Mouse (Mus musculus) MEL (cell line): Measurements from ENCODE around the gene Rnf215. TPM values are rescaled to one million over a fixed set of nuclear protein-coding genes. Genes with fewer than 3 reads are reported as not detected.

Experiments
- DNase-seq: peaks from one replicate; pipeline ENCODE4 v3.0.0; 2011; ENCODE audit warnings: low read depth, low spot score
- H3K27ac ChIP-seq: 2 replicates; pipeline ENCODE4 v1.5.1; 2012; ENCODE audit warnings: low read depth, mild to moderate bottlenecking, control low read depth, low read length, moderate library complexity; ENCODE audit not compliant: control insufficient read depth
- H3K27me3 ChIP-seq, 2 experiments: fragments of 150-350 bp in 1 of 2; sonication (generic) in 1 of 2; 2 replicates each; pipeline ENCODE4 v1.6.1; 2012; ENCODE audit warnings: low read length in 2 of 2, mild to moderate bottlenecking in 2 of 2, improper control_type of control experiment in 1 of 2, moderate library complexity in 1 of 2; ENCODE audit not compliant: insufficient read depth in 2 of 2, control insufficient read depth in 1 of 2
- H3K36me3 ChIP-seq, 2 experiments: 2 replicates each; pipeline ENCODE4 v1.6.1; 2012 to 2014; ENCODE audit warnings: low read length in 2 of 2, improper control_type of control experiment in 1 of 2, inconsistent platforms in 1 of 2, mild to moderate bottlenecking in 1 of 2; ENCODE audit not compliant: insufficient read depth in 2 of 2, control insufficient read depth in 1 of 2
- H3K4me1 ChIP-seq, 2 experiments: fragments of 150-350 bp in 1 of 2; sonication (generic) in 1 of 2; 2 replicates each; pipeline ENCODE4 v1.6.1; 2012; ENCODE audit warnings: low read length in 2 of 2, improper control_type of control experiment in 1 of 2, mild to moderate bottlenecking in 1 of 2; ENCODE audit not compliant: insufficient read depth in 2 of 2, control insufficient read depth in 1 of 2
- H3K4me3 ChIP-seq, 2 experiments: fragments of 150-350 bp in 1 of 2; sonication (generic) in 1 of 2; 2 replicates each; pipeline ENCODE4 v1.5.1; 2012; ENCODE audit warnings: low read depth in 2 of 2, low read length in 2 of 2, mild to moderate bottlenecking in 2 of 2, moderate library complexity in 2 of 2, control low read depth in 1 of 2, improper control_type of control experiment in 1 of 2; ENCODE audit not compliant: control insufficient read depth in 1 of 2, insufficient read depth in 1 of 2
- H3K79me2 ChIP-seq: 2 replicates; pipeline ENCODE4 v1.6.1; 2012; ENCODE audit warnings: mild to moderate bottlenecking, low read length, moderate library complexity; ENCODE audit not compliant: control insufficient read depth, poor library complexity, insufficient read depth
- H3K9ac ChIP-seq: 2 replicates; pipeline ENCODE4 v1.6.1; 2012; ENCODE audit warnings: low read depth, mild to moderate bottlenecking, control low read depth, low read length, moderate library complexity; ENCODE audit not compliant: control insufficient read depth, poor library complexity, severe bottlenecking
- H3K9me3 ChIP-seq: fragments of 150-350 bp; sonication (generic); replicated peaks from 2 replicates; pipeline ENCODE4 v1.6.1; 2012; ENCODE audit warnings: mild to moderate bottlenecking, low read length, improper control_type of control experiment, moderate library complexity; ENCODE audit not compliant: insufficient read depth
- BHLHE40 ChIP-seq: IDR thresholded peaks from 2 replicates; pipeline ENCODE4 v1.6.1; 2012; ENCODE audit warnings: low read depth, mild to moderate bottlenecking, inconsistent platforms, low read length, improper control_type of control experiment, borderline replicate concordance
- ELF1 ChIP-seq: IDR thresholded peaks from 2 replicates; pipeline ENCODE4 v1.6.1; 2014; ENCODE audit warnings: low read depth, mild to moderate bottlenecking, inconsistent platforms, low read length, improper control_type of control experiment, moderate library complexity
- EP300 ChIP-seq, 2 experiments: IDR thresholded peaks; 2 replicates each; pipeline ENCODE4 v1.6.1; 2011; ENCODE audit warnings: improper control_type of control experiment in 2 of 2, low read length in 2 of 2, low read depth in 1 of 2, mild to moderate bottlenecking in 1 of 2
- GABPA ChIP-seq: IDR thresholded peaks from 2 replicates; pipeline ENCODE4 v1.6.1; 2012; ENCODE audit warnings: low read depth, mild to moderate bottlenecking, inconsistent platforms, low read length, improper control_type of control experiment, moderate library complexity
- GATA1 ChIP-seq: IDR thresholded peaks from 2 replicates; pipeline ENCODE4 v1.6.1; 2011; ENCODE audit warnings: low read depth, low read length, improper control_type of control experiment
- HCFC1 ChIP-seq: IDR thresholded peaks from 2 replicates; pipeline ENCODE4 v1.6.1; 2012; ENCODE audit warnings: low read depth, mild to moderate bottlenecking, inconsistent platforms, low read length, improper control_type of control experiment, moderate library complexity
- KAT2A ChIP-seq: conservative IDR thresholded peaks from 2 replicates; pipeline ENCODE4 v1.6.1; 2012; ENCODE audit warnings: low read depth, low read length, improper control_type of control experiment, inconsistent platforms
- MAFK ChIP-seq: IDR thresholded peaks from 2 replicates; pipeline ENCODE4 v1.6.1; 2011; ENCODE audit warnings: low read depth, mild to moderate bottlenecking, low read length, improper control_type of control experiment, borderline replicate concordance
- MAX ChIP-seq: IDR thresholded peaks from 2 replicates; pipeline ENCODE4 v1.6.1; 2011; ENCODE audit warnings: low read length, improper control_type of control experiment
- MEF2A ChIP-seq: IDR thresholded peaks from 2 replicates; pipeline ENCODE4 v1.6.1; 2014; ENCODE audit warnings: low read depth, mild to moderate bottlenecking, inconsistent platforms, low read length, improper control_type of control experiment; ENCODE audit not compliant: poor library complexity, insufficient replicate concordance, severe bottlenecking; ENCODE audit errors: extremely low read depth
- MYB ChIP-seq: IDR thresholded peaks from 2 replicates; pipeline ENCODE4 v1.6.1; 2011; ENCODE audit warnings: mild to moderate bottlenecking, low read depth, low read length, improper control_type of control experiment
- MYC ChIP-seq: IDR thresholded peaks from 2 replicates; pipeline ENCODE4 v1.6.1; 2011; ENCODE audit warnings: low read depth, mild to moderate bottlenecking, low read length, improper control_type of control experiment, moderate library complexity
- NELFE ChIP-seq: IDR thresholded peaks from 2 replicates; pipeline ENCODE4 v1.6.1; 2011; ENCODE audit warnings: low read depth, low read length, improper control_type of control experiment
- NRF1 ChIP-seq: IDR thresholded peaks from 2 replicates; pipeline ENCODE4 v1.6.1; 2014; ENCODE audit warnings: low read depth, mild to moderate bottlenecking, inconsistent platforms, low read length, improper control_type of control experiment, moderate library complexity; ENCODE audit not compliant: poor library complexity, insufficient read depth, severe bottlenecking
- POLR2AphosphoS5 ChIP-seq: IDR thresholded peaks from 2 replicates; pipeline ENCODE4 v1.6.1; 2012; ENCODE audit warnings: low read depth, borderline replicate concordance, mild to moderate bottlenecking, inconsistent platforms, low read length, moderate library complexity, mixed read lengths
- RAD21 ChIP-seq: IDR thresholded peaks from 2 replicates; pipeline ENCODE4 v1.6.1; 2011; ENCODE audit warnings: mild to moderate bottlenecking, low read depth, low read length, improper control_type of control experiment
- RCOR1 ChIP-seq: IDR thresholded peaks from 2 replicates; pipeline ENCODE4 v1.6.1; 2012; ENCODE audit warnings: low read depth, mild to moderate bottlenecking, inconsistent platforms, low read length, improper control_type of control experiment
- SIN3A ChIP-seq: IDR thresholded peaks from 2 replicates; pipeline ENCODE4 v1.6.1; 2012; ENCODE audit warnings: low read length, improper control_type of control experiment, inconsistent platforms
- SMC3 ChIP-seq: IDR thresholded peaks from 2 replicates; pipeline ENCODE4 v1.6.1; 2011; ENCODE audit warnings: low read depth, low read length, improper control_type of control experiment
- TAL1 ChIP-seq: IDR thresholded peaks from 2 replicates; pipeline ENCODE4 v1.6.1; 2012; ENCODE audit warnings: mild to moderate bottlenecking, inconsistent platforms, low read length, moderate library complexity, mixed read lengths
- TCF12 ChIP-seq: IDR thresholded peaks from 2 replicates; pipeline ENCODE4 v1.6.1; 2014; ENCODE audit warnings: low read depth, mild to moderate bottlenecking, inconsistent platforms, low read length, improper control_type of control experiment, moderate library complexity
- UBTF ChIP-seq: IDR thresholded peaks from 2 replicates; pipeline ENCODE4 v1.6.1; 2012; ENCODE audit warnings: low read depth, mild to moderate bottlenecking, inconsistent platforms, low read length, improper control_type of control experiment, moderate library complexity, borderline replicate concordance; ENCODE audit not compliant: insufficient read depth
- USF1 ChIP-seq: IDR thresholded peaks from 2 replicates; pipeline ENCODE4 v1.6.1; 2014; ENCODE audit warnings: low read depth, mild to moderate bottlenecking, inconsistent platforms, low read length, improper control_type of control experiment, moderate library complexity
- USF2 ChIP-seq, 2 experiments: IDR thresholded peaks; 2 replicates each; pipeline ENCODE4 v1.6.1; 2011 to 2012; ENCODE audit warnings: improper control_type of control experiment in 2 of 2, low read length in 2 of 2, borderline replicate concordance in 1 of 2, inconsistent platforms in 1 of 2, low read depth in 1 of 2, mild to moderate bottlenecking in 1 of 2; ENCODE audit not compliant: insufficient read depth in 1 of 2
- ZC3H11A ChIP-seq: IDR thresholded peaks from 2 replicates; pipeline ENCODE4 v1.6.1; 2012; ENCODE audit warnings: low read depth, mild to moderate bottlenecking, inconsistent platforms, low read length, improper control_type of control experiment
- ZMIZ1 ChIP-seq: IDR thresholded peaks from 2 replicates; pipeline ENCODE4 v1.6.1; 2012; ENCODE audit warnings: low read depth, mild to moderate bottlenecking, inconsistent platforms, low read length, improper control_type of control experiment, moderate library complexity
- ZNF384 ChIP-seq: IDR thresholded peaks from 2 replicates; pipeline ENCODE4 v1.6.1; 2012; ENCODE audit warnings: low read depth, mild to moderate bottlenecking, inconsistent platforms, low read length, improper control_type of control experiment
- polyA plus RNA-seq, 2 experiments: library from polyadenylated mRNA; stranded (reverse) in 1 of 2; unstranded in 1 of 2; fragments of >175 nt in 1 of 2; fragments of >200 nt in 1 of 2; gene quantifications; 2 replicates each; pipeline versions ENCODE4 v1.2.1 to v1.2.4; 2012; ENCODE audit warnings: low replicate concordance in 2 of 2, low read depth in 1 of 2; ENCODE audit not compliant: insufficient read length in 2 of 2, insufficient read depth in 1 of 2, missing spikeins in 1 of 2
- total RNA-seq: library from RNA; depleted of rRNA; stranded (reverse); fragments of 300-350 nt; gene quantifications from 2 replicates; pipeline ENCODE4 v1.2.3, GENCODE M21; 2012

The Rnf215 gene
- total and polyA plus RNA-seq, 3 experiments: 11.3 to 13.2 TPM; not detected in 1

- H3K79me2 ChIP-seq: no peaks in the 10 kb centered on the region
- H3K27ac ChIP-seq: no peak overlapping the region
- H3K9me3 ChIP-seq: no peaks in the 10 kb centered on the region
- no peaks in the 10 kb centered on the region for H3K4me1 ChIP-seq
- no peaks in the 10 kb centered on the region for H3K36me3 ChIP-seq
- no peak overlapping the region for H3K4me3 ChIP-seq
- no peak overlapping the region for H3K9ac ChIP-seq
- no peaks in the 10 kb centered on the region for H3K27me3 ChIP-seq
- no peak for DNase-seq
- no peak for TF ChIP-seq EP300 (IDR thresholded peaks at IDR 0.05; ENCODE audit: low read depth in 1 of 2, low read length in 2 of 2)
- no peak for TF ChIP-seq GABPA
- TF ChIP-seq GATA1: no peak
- TF ChIP-seq NRF1: no peak
- TF ChIP-seq RAD21: no peak
- no peak for TF ChIP-seq NELFE
- TF ChIP-seq POLR2AphosphoS5: no peak
- TF ChIP-seq ZC3H11A: no peak
- TF ChIP-seq TAL1: no peak
- TF ChIP-seq SMC3: no peak
- TF ChIP-seq MYC: no peak
- TF ChIP-seq KAT2A: no peak
- no peak for TF ChIP-seq SIN3A
- TF ChIP-seq ZNF384: no peak
- no peak for TF ChIP-seq MYB
- TF ChIP-seq MAX: no peak
- no peak for TF ChIP-seq USF2 (IDR thresholded peaks at IDR 0.05; ENCODE audit: borderline replicate concordance in 1 of 2, insufficient read depth in 1 of 2, low read depth in 1 of 2, low read length in 2 of 2)
- no peak for TF ChIP-seq ELF1
Measured at GRCm38 (mm10) chr11:4147098-4147497, 12.1 kb downstream of the Rnf215 start.

- H3K9ac ChIP-seq: no peak overlapping the region
- no peak for DNase-seq
- H3K9me3 ChIP-seq: no peaks in the 10 kb centered on the region
- H3K4me3 ChIP-seq: no peak overlapping the region
- no peaks in the 10 kb centered on the region; a peak in 1 of 4 replicates for H3K4me1 ChIP-seq
- H3K36me3 ChIP-seq: no peaks in the 10 kb centered on the region
- H3K27me3 ChIP-seq: no peaks in the 10 kb centered on the region
- no peak overlapping the region for H3K27ac ChIP-seq
- H3K79me2 ChIP-seq: no peaks in the 10 kb centered on the region
- no peak for TF ChIP-seq MYC
- TF ChIP-seq TAL1: no peak
- TF ChIP-seq TCF12: no peak
- no peak for TF ChIP-seq RCOR1
- TF ChIP-seq MAX: no peak
- no peak for TF ChIP-seq ZMIZ1
- no peak for TF ChIP-seq NELFE
- TF ChIP-seq USF1: no peak
- TF ChIP-seq BHLHE40: no peak
- TF ChIP-seq ZNF384: no peak
- no peak for TF ChIP-seq NRF1
- TF ChIP-seq MEF2A: no peak
- no peak for TF ChIP-seq MYB
- TF ChIP-seq SMC3: no peak
- TF ChIP-seq USF2 (IDR thresholded peaks at IDR 0.05; ENCODE audit: borderline replicate concordance in 1 of 2, insufficient read depth in 1 of 2, low read depth in 1 of 2, low read length in 2 of 2): no peak
- TF ChIP-seq KAT2A: no peak
- no peak for TF ChIP-seq MAFK
- no peak for TF ChIP-seq UBTF
- no peak for TF ChIP-seq HCFC1
Measured at GRCm38 (mm10) chr11:4148120-4148519, 13.1 kb downstream of the Rnf215 start.
